Mouse (Mus musculus) ovary, adult 2 months (tissue): ENCODE measurements around the gene Cnih2. TPM values are rescaled to one million over a fixed set of nuclear protein-coding genes. Genes with fewer than 3 reads are reported as not detected.

Experiments used
- polyA plus RNA-seq: library from polyadenylated mRNA; depleted of rRNA; stranded (reverse); fragments of >200 nt; gene quantifications from 2 replicates; pipeline ENCODE4 v1.2.3, GENCODE M21; 2012; rRNA removed

Cnih2 gene
- polyA plus RNA-seq: 14.4 and 14.6 TPM in 2 replicates

GRCm38 (mm10) chr19:5098363-5099143 is at the start of gene Cnih2:
Gene Cnih2 (minus strand): TSS chr19:5098521.

GRCm38 (mm10) chr19:5118384-5118698 is 20.0 kb upstream of the Cnih2 start, which contains the start of gene Klc2:
Gene Klc2 (minus strand): TSS chr19:5118560.

GRCm38 (mm10) chr19:5106731-5107191 is 8.4 kb upstream of the Cnih2 start, which contains the start of gene Rab1b:
Gene Rab1b (minus strand): TSS chr19:5107072.

GRCm38 (mm10) chr19:5087884-5088728 is 10.2 kb downstream of the Cnih2 start, which contains the start of gene Yif1a:
Gene Yif1a (plus strand): TSS chr19:5088538.

GRCm38 (mm10) chr19:5085145-5085863 is 13.0 kb downstream of the Cnih2 start, which contains the start of gene Tmem151a:
Gene Tmem151a (minus strand): TSS chr19:5085531.

GRCm38 (mm10) chr19:5067867-5068569 is 30.3 kb downstream of the Cnih2 start, which contains the start of gene Cd248:
Gene Cd248 (plus strand): TSS chr19:5068078.

GRCm38 (mm10) chr19:5050047-5050905 is 48.0 kb downstream of the Cnih2 start, which contains the start of gene Rin1:
Gene Rin1 (plus strand): TSS chr19:5050481.

Other genes with a start within 250 kb of the Cnih2 start
- gene Ctsf, start 243.4 kb downstream of the Cnih2 start, polyA plus RNA-seq: 443 and 448 TPM in 2 replicates
- gene Actn3, start 220.6 kb downstream of the Cnih2 start, polyA plus RNA-seq: 3.2 and 3.8 TPM in 2 replicates
- gene Zdhhc24, start 219.9 kb downstream of the Cnih2 start, polyA plus RNA-seq: 50.8 and 63.0 TPM in 2 replicates
- 9.8 and 13.1 TPM in 2 replicates for gene Bbs1, start 191.9 kb downstream of the Cnih2 start, polyA plus RNA-seq
- 158 and 220 TPM in 2 replicates for gene Dpp3, start 170.2 kb downstream of the Cnih2 start, polyA plus RNA-seq
- 12.9 and 17.8 TPM in 2 replicates for gene Peli3, start 155.4 kb downstream of the Cnih2 start, polyA plus RNA-seq
- gene Mrpl11, start 136.4 kb downstream of the Cnih2 start, polyA plus RNA-seq: 16.6 and 19.4 TPM in 2 replicates
- gene Npas4, start 108.2 kb downstream of the Cnih2 start, polyA plus RNA-seq: 2.8 and 4.2 TPM in 2 replicates
- 22.3 and 29.6 TPM in 2 replicates for gene Slc29a2, start 74.7 kb downstream of the Cnih2 start, polyA plus RNA-seq
- 69.6 and 74.6 TPM in 2 replicates for gene B4gat1, start 59.7 kb downstream of the Cnih2 start, polyA plus RNA-seq
- gene AC124502.3, start 59.6 kb downstream of the Cnih2 start, polyA plus RNA-seq: 1.6 and 2.1 TPM in 2 replicates
- gene Brms1, start 57.2 kb downstream of the Cnih2 start, polyA plus RNA-seq: 33.0 and 36.1 TPM in 2 replicates
- 18.2 and 24.3 TPM in 2 replicates for gene Rin1, start 48.0 kb downstream of the Cnih2 start, polyA plus RNA-seq
- 31.1 and 41.1 TPM in 2 replicates for gene Cd248, start 30.4 kb downstream of the Cnih2 start, polyA plus RNA-seq
- 8.9 and 12.9 TPM in 2 replicates for gene Tmem151a, start 13.0 kb downstream of the Cnih2 start, polyA plus RNA-seq
- gene Yif1a, start 10.0 kb downstream of the Cnih2 start, polyA plus RNA-seq: 166 and 167 TPM in 2 replicates
- 228 and 236 TPM in 2 replicates for gene Rab1b, start 8.6 kb upstream of the Cnih2 start, polyA plus RNA-seq
- gene Klc2, start 20.0 kb upstream of the Cnih2 start, polyA plus RNA-seq: 184 and 197 TPM in 2 replicates
- 59.2 and 59.9 TPM in 2 replicates for gene Pacs1, start 174.6 kb upstream of the Cnih2 start, polyA plus RNA-seq
- gene Sf3b2, start 196.9 kb upstream of the Cnih2 start, polyA plus RNA-seq: 146 and 169 TPM in 2 replicates
- gene Gal3st3, start 199.8 kb upstream of the Cnih2 start, polyA plus RNA-seq: 0.67 and 0.79 TPM in 2 replicates
- gene Catsper1, start 237.2 kb upstream of the Cnih2 start, polyA plus RNA-seq: not detected in 2 replicates